Mouse (Mus musculus) hindbrain, embryonic 12.5 days (tissue): ENCODE results near the gene Tstd3. TPM values are rescaled to one million over a fixed set of nuclear protein-coding genes. Genes with fewer than 3 reads are reported as not detected.

Experiments used
- ATAC-seq: fragments of 200-750 bp; cut with Nextera tagmentation; 2 replicates; pipeline ENCODE4 v1.8.0; 2017; ENCODE audit warnings: moderate TSS enrichment; ENCODE audit not compliant: low FRiP score
- H3K27ac ChIP-seq: fragments of 300-500 bp; sonication (generic); 2 replicates; pipeline ENCODE4 v1.5.1; 2016; ENCODE audit warnings: mild to moderate bottlenecking
- H3K27me3 ChIP-seq: fragments of 300-500 bp; sonication (generic); 2 replicates; pipeline ENCODE4 v1.6.1; 2016; ENCODE audit warnings: mild to moderate bottlenecking
- H3K36me3 ChIP-seq: fragments of 300-500 bp; sonication (generic); 2 replicates; pipeline ENCODE4 v1.6.1; 2016; ENCODE audit warnings: mild to moderate bottlenecking
- H3K4me1 ChIP-seq: fragments of 300-500 bp; sonication (generic); 2 replicates; pipeline ENCODE4 v1.6.1; 2016
- H3K4me2 ChIP-seq: fragments of 300-500 bp; sonication (generic); replicated peaks from 2 replicates; pipeline ENCODE4 v1.6.1; 2016; ENCODE audit warnings: mild to moderate bottlenecking
- H3K4me3 ChIP-seq: fragments of 300-500 bp; sonication (generic); 2 replicates; pipeline ENCODE4 v1.5.1; 2016; ENCODE audit warnings: mild to moderate bottlenecking
- H3K9ac ChIP-seq: fragments of 300-500 bp; sonication (generic); 2 replicates; pipeline ENCODE4 v1.6.1; 2016; ENCODE audit warnings: mild to moderate bottlenecking, moderate library complexity
- H3K9me3 ChIP-seq: fragments of 300-500 bp; sonication (generic); replicated peaks from 2 replicates; pipeline ENCODE4 v1.6.1; 2016; ENCODE audit warnings: mild to moderate bottlenecking
- WGBS: fragments of 180-500 bp; shearing (Covaris S2); methylation state at CpG from one replicate; pipeline ENCODE4 v1.1.7; 2016; 5-methylcytosine and 5-hydroxymethylcytosine counted together
- polyA plus RNA-seq: library from polyadenylated mRNA; unstranded; fragments of >200 nt; fragmentation: Nextera tagmentation; extraction: Ambion mirVana; gene quantifications from 2 replicates; pipeline ENCODE4 v1.2.1, GENCODE M21; 2016

The Tstd3 gene
- 24.9 and 27.3 TPM in 2 replicates for polyA plus RNA-seq

GRCm38 (mm10) chr4:21766863-21767304 is at the start of gene Tstd3, which contains the start of gene Usp45:
TSS of gene Tstd3 (minus strand) at chr4:21767212.
TSS of gene Usp45 (plus strand) at chr4:21767156.
- Histone ChIP-seq H3K4me1 (peaks cover 3% of the 10 kb centered on the region; the same call in 1 of the 2 replicates), H3K36me3 (0 out of 2 replicates have a peak, but pooled peaks cover 3% of the 10 kb centered on the region), H3K4me3 (peak within 1 kb of the TSS; percentile 60), H3K27me3 (no peaks in the 10 kb centered on the region), H3K4me2 (peak within 1 kb of the TSS; percentile 73), H3K27ac (peak within 1 kb of the TSS; percentile 32; the same call in 1 of the 2 replicates), H3K9ac (peak within 1 kb of the TSS; percentile 76), H3K9me3 (no peaks in the 10 kb centered on the region)
- peak; percentile 96 for ATAC-seq
- WGBS: 1% methylated on average over 17 of the region's 17 CpGs

- Histone ChIP-seq H3K4me1 (no peaks in the 10 kb centered on the region), H3K36me3 (peaks cover 30% of the 10 kb centered on the region), H3K9ac (no peak overlapping the region), H3K4me2 (no peak overlapping the region), H3K27ac (no peak overlapping the region), H3K4me3 (no peak overlapping the region), H3K9me3 (no peaks in the 10 kb centered on the region), H3K27me3 (no peaks in the 10 kb centered on the region)
- ATAC-seq: peak; percentile 79
- 40% methylated on average over 2 of the region's 2 CpGs for WGBS
These were observed 47.0 kb upstream of the Tstd3 start for GRCm38 (mm10) chr4:21814029-21814428.

- Histone ChIP-seq H3K4me2 (no peak overlapping the region), H3K27ac (no peak overlapping the region), H3K4me3 (no peak overlapping the region), H3K9ac (no peak overlapping the region), H3K27me3 (no peaks in the 10 kb centered on the region), H3K9me3 (no peaks in the 10 kb centered on the region), H3K36me3 (peaks cover 30% of the 10 kb centered on the region), H3K4me1 (0 out of 2 replicates have a peak, but pooled peaks cover 3% of the 10 kb centered on the region)
- no peak for ATAC-seq
- WGBS: 91% methylated on average over 6 of the region's 6 CpGs
These were observed 45.6 kb upstream of the Tstd3 start for GRCm38 (mm10) chr4:21812635-21813034.

- H3K27me3 ChIP-seq: no peaks in the 10 kb centered on the region
- no peak overlapping the region for H3K9ac ChIP-seq
- no peak overlapping the region for H3K4me2 ChIP-seq
- ATAC-seq: no peak
- H3K27ac ChIP-seq: no peak overlapping the region
- H3K4me3 ChIP-seq: no peak overlapping the region
- H3K36me3 ChIP-seq: peaks cover 20% of the 10 kb centered on the region
- no peaks in the 10 kb centered on the region for H3K9me3 ChIP-seq
- WGBS: 92% methylated on average over 3 of the region's 3 CpGs
- 0 out of 2 replicates have a peak, but pooled peaks cover 5% of the 10 kb centered on the region for H3K4me1 ChIP-seq
These were observed 43.6 kb upstream of the Tstd3 start for GRCm38 (mm10) chr4:21810608-21811007.

- no peak overlapping the region for H3K9ac ChIP-seq
- peaks cover 30% of the 10 kb centered on the region; the same call in 1 of the 2 replicates for H3K36me3 ChIP-seq
- H3K27me3 ChIP-seq: no peaks in the 10 kb centered on the region
- no peak overlapping the region for H3K4me2 ChIP-seq
- peak; percentile 73 for ATAC-seq
- H3K4me1 ChIP-seq: 0 out of 2 replicates have a peak, but pooled peaks cover 5% of the 10 kb centered on the region
- no peak overlapping the region for H3K27ac ChIP-seq
- WGBS: 41% methylated on average over 5 of the region's 5 CpGs
- no peaks in the 10 kb centered on the region for H3K9me3 ChIP-seq
- H3K4me3 ChIP-seq: no peak overlapping the region
These were observed 40.2 kb upstream of the Tstd3 start for GRCm38 (mm10) chr4:21807204-21807603.

GRCm38 (mm10) chr4:21801620-21802019 is 34.6 kb upstream of the Tstd3 start:
- 95% methylated on average over 2 of the region's 2 CpGs for WGBS
- Histone ChIP-seq H3K27ac (no peak overlapping the region), H3K4me1 (no peaks in the 10 kb centered on the region), H3K4me3 (no peak overlapping the region), H3K27me3 (no peaks in the 10 kb centered on the region), H3K9me3 (no peaks in the 10 kb centered on the region), H3K4me2 (no peak overlapping the region), H3K36me3 (peaks cover 47% of the 10 kb centered on the region), H3K9ac (no peak overlapping the region)
- no peak for ATAC-seq

GRCm38 (mm10) chr4:21801013-21801412 is 34.0 kb upstream of the Tstd3 start:
- Histone ChIP-seq H3K4me2 (no peak overlapping the region), H3K9me3 (no peaks in the 10 kb centered on the region), H3K4me1 (no peaks in the 10 kb centered on the region), H3K4me3 (no peak overlapping the region), H3K9ac (no peak overlapping the region), H3K27me3 (no peaks in the 10 kb centered on the region), H3K36me3 (peaks cover 50% of the 10 kb centered on the region), H3K27ac (no peak overlapping the region)
- 100% methylated on average over 1 of the region's 1 CpGs for WGBS
- no peak for ATAC-seq

GRCm38 (mm10) chr4:21793631-21794030 is 26.6 kb upstream of the Tstd3 start:
- Histone ChIP-seq H3K4me3 (no peak overlapping the region), H3K4me1 (no peaks in the 10 kb centered on the region), H3K27me3 (no peaks in the 10 kb centered on the region), H3K9me3 (no peaks in the 10 kb centered on the region; the same call in 1 of the 2 replicates), H3K9ac (no peak overlapping the region), H3K27ac (no peak overlapping the region), H3K36me3 (peaks cover 29% of the 10 kb centered on the region), H3K4me2 (no peak overlapping the region)
- WGBS: 36% methylated on average over 3 of the region's 3 CpGs
- ATAC-seq: no peak

GRCm38 (mm10) chr4:21789836-21790235 is 22.8 kb upstream of the Tstd3 start:
- no peak overlapping the region for H3K4me3 ChIP-seq
- H3K36me3 ChIP-seq: peaks cover 35% of the 10 kb centered on the region
- no peaks in the 10 kb centered on the region for H3K4me1 ChIP-seq
- no peak for ATAC-seq
- H3K4me2 ChIP-seq: no peak overlapping the region
- 94% methylated on average over 4 of the region's 4 CpGs for WGBS
- no peak overlapping the region for H3K9ac ChIP-seq
- no peak overlapping the region for H3K27ac ChIP-seq
- H3K27me3 ChIP-seq: no peaks in the 10 kb centered on the region
- no peaks in the 10 kb centered on the region; the same call in 1 of the 2 replicates for H3K9me3 ChIP-seq

- peaks cover 44% of the 10 kb centered on the region for H3K36me3 ChIP-seq
- H3K4me2 ChIP-seq: no peak overlapping the region
- no peaks in the 10 kb centered on the region for H3K27me3 ChIP-seq
- WGBS: 88% methylated on average over 6 of the region's 6 CpGs
- no peak overlapping the region for H3K27ac ChIP-seq
- no peak overlapping the region for H3K9ac ChIP-seq
- H3K9me3 ChIP-seq: no peaks in the 10 kb centered on the region; the same call in 1 of the 2 replicates
- H3K4me3 ChIP-seq: no peak overlapping the region
- no peak for ATAC-seq
- H3K4me1 ChIP-seq: no peaks in the 10 kb centered on the region
These were observed 21.9 kb upstream of the Tstd3 start for GRCm38 (mm10) chr4:21788903-21789302.

- H3K27me3 ChIP-seq: no peaks in the 10 kb centered on the region
- 92% methylated on average over 12 of the region's 12 CpGs for WGBS
- ATAC-seq: no peak
These were observed 19.3 kb upstream of the Tstd3 start for GRCm38 (mm10) chr4:21786268-21786667.

GRCm38 (mm10) chr4:21780816-21781726 is 14.1 kb upstream of the Tstd3 start:
- H3K4me2 ChIP-seq: no peak overlapping the region
- 93% methylated on average over 12 of the region's 12 CpGs for WGBS

More at GRCm38 (mm10) chr4:21786268-21786667, 19.3 kb upstream of the Tstd3 start:
- no peak overlapping the region for H3K9ac ChIP-seq
- no peaks in the 10 kb centered on the region for H3K4me1 ChIP-seq
- no peak overlapping the region for H3K27ac ChIP-seq
- H3K36me3 ChIP-seq: peaks cover 58% of the 10 kb centered on the region
- no peak overlapping the region for H3K4me3 ChIP-seq
- H3K9me3 ChIP-seq: no peaks in the 10 kb centered on the region; the same call in 1 of the 2 replicates
- no peak overlapping the region for H3K4me2 ChIP-seq

More at GRCm38 (mm10) chr4:21780816-21781726, 14.1 kb upstream of the Tstd3 start:
- Histone ChIP-seq H3K4me1 (peaks cover 5% of the 10 kb centered on the region), H3K9ac (no peak overlapping the region), H3K36me3 (peaks cover 42% of the 10 kb centered on the region), H3K27ac (no peak overlapping the region), H3K9me3 (no peaks in the 10 kb centered on the region), H3K27me3 (no peaks in the 10 kb centered on the region), H3K4me3 (no peak overlapping the region)
- no peak for ATAC-seq
